Mouse (Mus musculus) lung, adult 2 months (tissue): Measurements from ENCODE around the gene Shq1.
A peak's percentile ranks its signal among the peaks of the same experiment; 100 is the strongest.

Experiments used
- CTCF ChIP-seq: fragments of 200-500 bp; IDR thresholded peaks from 2 replicates; pipeline ENCODE4 v1.5.1; 2011; ENCODE audit warnings: mild to moderate bottlenecking, low read length, control low read depth; ENCODE audit not compliant: insufficient read depth
- POLR2A ChIP-seq: fragments of 200-500 bp; IDR thresholded peaks from 2 replicates; pipeline ENCODE4 v1.6.1; 2011; ENCODE audit warnings: low read depth, mild to moderate bottlenecking, control low read depth, low read length, borderline replicate concordance; ENCODE audit errors: extremely low read depth

DNA sequence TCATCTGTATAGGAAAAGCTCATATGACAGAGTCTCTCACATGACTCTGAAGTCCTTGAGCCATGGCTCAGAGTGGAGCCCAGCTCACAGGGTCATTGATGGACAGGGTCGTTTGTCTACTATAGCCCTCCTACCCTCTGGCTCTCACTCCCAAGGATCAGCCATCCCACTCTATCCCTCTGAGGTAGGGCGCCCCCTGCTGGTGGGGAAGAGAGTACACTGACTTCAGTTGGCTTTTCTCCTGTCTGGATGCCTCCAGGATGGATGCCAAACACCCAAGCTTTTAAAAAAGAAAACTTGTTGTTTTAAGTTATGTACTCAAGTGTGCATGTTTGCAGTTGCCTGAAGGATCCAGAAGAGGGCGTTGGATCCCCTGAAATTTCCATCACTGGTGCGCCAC, 131.3 kb downstream of the Shq1 start:
- TF ChIP-seq CTCF (peak; percentile 47), POLR2A (no peak)
